Mouse (Mus musculus): ENCODE measurements around the gene Nap1l5.

DNA sequence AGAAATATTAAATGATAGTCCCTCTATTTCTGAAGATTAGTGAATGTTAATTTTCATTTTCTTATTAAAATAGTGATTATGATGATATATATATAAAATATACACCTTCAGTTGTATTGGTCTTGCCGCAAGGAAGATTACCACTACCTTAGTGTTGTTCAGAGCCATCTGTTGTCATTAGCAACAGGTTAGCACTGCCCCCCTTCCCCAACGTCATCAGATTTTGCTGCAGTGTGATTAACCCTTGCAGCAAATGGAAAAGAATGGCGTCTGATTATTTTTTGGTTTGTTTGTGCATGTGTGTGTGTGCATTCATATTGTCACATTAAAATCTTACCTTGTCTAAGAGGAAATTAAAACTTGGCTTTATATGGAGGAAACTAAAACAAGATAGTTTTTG is 2.3 kb downstream of the Nap1l5 start:
- TF ChIP-seq POLR2A (IDR thresholded peaks at IDR 0.05; ENCODE audit: borderline replicate concordance, extremely low read depth, low read depth, low read length) = no peak
- no peak for TF ChIP-seq CTCF (IDR thresholded peaks at IDR 0.05; ENCODE audit: insufficient read depth, low read length)

All from lung, adult 2 months (tissue).